Mouse (Mus musculus): Measurements from ENCODE around the gene Gipc3. TPM values are rescaled to one million over a fixed set of nuclear protein-coding genes. Genes with fewer than 3 reads are reported as not detected.
A peak's percentile ranks its signal among the peaks of the same experiment; 100 is the strongest.

Gipc3 gene
- total RNA-seq, 1 experiment from 2014 or later: 0.10 TPM

- ATAC-seq (replicated peaks in 1 of 2; ENCODE audit: insufficient read depth in 1 of 2, low FRiP score in 2 of 2, low TSS enrichment in 1 of 2, low read depth in 1 of 2, poor library complexity in 2 of 2, severe bottlenecking in 2 of 2): peak; percentile 66 to 72
These were observed 13.4 kb upstream of the Gipc3 start for GRCm38 (mm10) chr10:81356352-81356990.

GRCm38 (mm10) chr10:81355533-81355932 is 12.5 kb upstream of the Gipc3 start:
- ATAC-seq (replicated peaks in 1 of 2; ENCODE audit: insufficient read depth in 1 of 2, low FRiP score in 2 of 2, low TSS enrichment in 1 of 2, low read depth in 1 of 2, poor library complexity in 2 of 2, severe bottlenecking in 2 of 2): no peak

GRCm38 (mm10) chr10:81354738-81355477 is 11.8 kb upstream of the Gipc3 start:
- ATAC-seq (replicated peaks in 1 of 2; ENCODE audit: insufficient read depth in 1 of 2, low FRiP score in 2 of 2, low TSS enrichment in 1 of 2, low read depth in 1 of 2, poor library complexity in 2 of 2, severe bottlenecking in 2 of 2): no peak

GRCm38 (mm10) chr10:81351678-81352291 is 8.7 kb upstream of the Gipc3 start:
- ATAC-seq (replicated peaks in 1 of 2; ENCODE audit: insufficient read depth in 1 of 2, low FRiP score in 2 of 2, low TSS enrichment in 1 of 2, low read depth in 1 of 2, poor library complexity in 2 of 2, severe bottlenecking in 2 of 2): no peak

DNA sequence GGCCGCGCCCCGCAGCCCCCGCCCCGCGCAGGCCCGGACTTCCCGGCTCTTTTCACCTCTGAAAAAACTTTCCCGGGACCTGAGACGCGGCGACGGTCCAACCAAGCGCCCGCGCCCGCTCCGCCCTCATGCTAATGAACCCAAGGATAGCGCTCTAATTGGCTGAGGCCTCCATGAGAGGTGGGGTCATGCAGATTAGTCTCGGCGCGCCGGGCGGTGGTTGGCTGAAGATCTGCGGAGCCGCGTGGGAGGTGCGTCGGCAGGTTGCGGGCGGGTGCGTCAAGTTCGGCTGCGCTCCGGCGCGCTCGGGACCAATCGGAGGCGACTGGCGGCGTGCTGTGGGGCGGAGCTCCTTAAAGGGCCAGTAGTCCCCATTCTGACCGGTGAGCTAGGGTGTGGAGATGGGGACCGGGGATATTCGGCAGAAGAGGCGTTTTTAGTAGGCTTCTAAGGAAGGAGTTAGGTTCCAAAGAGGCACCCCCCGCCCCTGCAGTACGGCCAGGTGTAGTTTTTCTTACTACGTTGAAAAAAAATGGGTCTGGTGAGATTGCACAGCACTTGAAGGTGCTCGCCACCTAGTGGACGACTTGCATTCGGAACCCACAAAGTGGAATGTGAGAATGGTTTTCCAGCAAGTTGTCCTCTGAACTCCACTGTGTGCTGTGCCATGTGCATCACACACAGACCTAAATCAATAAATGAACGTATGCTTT is 7.4 kb upstream of the Gipc3 start, which contains the start of gene Hmg20b:
Hmg20b (minus strand) TSS at position 130 of the 713 bp plus-strand sequence.
- peak; percentile 92 to 94 for ATAC-seq (replicated peaks in 1 of 2; ENCODE audit: insufficient read depth in 1 of 2, low FRiP score in 2 of 2, low TSS enrichment in 1 of 2, low read depth in 1 of 2, poor library complexity in 2 of 2, severe bottlenecking in 2 of 2)

- ATAC-seq (replicated peaks in 1 of 2; ENCODE audit: insufficient read depth in 1 of 2, low FRiP score in 2 of 2, low TSS enrichment in 1 of 2, low read depth in 1 of 2, poor library complexity in 2 of 2, severe bottlenecking in 2 of 2): no peak
These were observed 6.9 kb upstream of the Gipc3 start for GRCm38 (mm10) chr10:81349961-81350350.

DNA sequence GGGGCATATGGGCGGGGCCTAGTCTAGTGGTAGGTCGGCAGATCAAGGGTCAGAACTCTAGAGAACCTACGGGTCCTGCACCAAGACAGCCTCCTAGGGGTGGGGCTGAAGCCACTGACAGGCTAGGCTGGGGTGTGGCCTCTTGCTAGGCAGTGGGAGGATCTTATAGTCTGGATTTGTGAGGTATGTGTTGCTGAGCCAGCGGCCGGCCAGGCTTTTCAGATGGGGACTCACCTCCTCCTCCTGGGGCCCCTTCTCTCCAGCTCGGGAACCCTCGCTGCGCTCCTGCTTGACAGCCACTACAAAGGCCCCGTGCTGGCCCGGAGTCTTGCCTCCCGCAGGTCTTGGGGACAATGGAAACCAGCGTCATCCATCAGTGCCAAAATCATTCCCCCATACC is 6.1 kb upstream of the Gipc3 start:
- ATAC-seq (replicated peaks in 1 of 2; ENCODE audit: insufficient read depth in 1 of 2, low FRiP score in 2 of 2, low TSS enrichment in 1 of 2, low read depth in 1 of 2, poor library complexity in 2 of 2, severe bottlenecking in 2 of 2): peak; percentile 15 to 24; a peak in 1 of 4 replicates

DNA sequence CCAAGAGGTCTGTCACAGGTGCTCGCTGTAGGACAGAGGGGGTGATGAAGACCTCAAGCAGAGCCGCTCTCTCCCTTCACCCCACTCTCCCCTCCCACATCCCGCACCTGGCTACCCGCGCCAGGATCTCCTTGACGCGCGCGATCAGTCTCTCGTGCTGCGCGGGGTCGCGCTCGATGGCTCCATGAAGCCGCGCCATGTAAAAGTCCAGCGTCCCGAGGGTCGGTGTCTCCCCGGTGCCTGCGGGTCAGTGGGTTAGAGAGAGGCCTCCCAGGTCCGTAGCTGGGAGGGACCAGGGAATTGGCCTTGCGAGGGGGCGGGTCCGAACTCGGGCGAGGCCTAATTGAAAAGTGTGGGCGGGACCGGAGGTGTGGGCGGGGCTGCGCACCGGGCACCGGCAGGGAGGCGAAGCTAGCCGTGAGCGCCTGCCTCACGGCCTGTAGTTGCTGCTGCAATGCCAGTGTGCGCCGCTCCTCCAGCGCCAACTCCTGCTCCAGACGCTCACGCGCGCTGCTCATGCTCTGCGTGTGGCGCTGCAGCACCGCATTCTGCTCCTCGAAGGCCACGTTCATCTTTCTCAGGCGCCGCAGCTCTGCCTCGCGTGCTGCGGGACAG is 3.5 kb upstream of the Gipc3 start:
- peak; percentile 51 to 58 for ATAC-seq (replicated peaks in 1 of 2; ENCODE audit: insufficient read depth in 1 of 2, low FRiP score in 2 of 2, low TSS enrichment in 1 of 2, low read depth in 1 of 2, poor library complexity in 2 of 2, severe bottlenecking in 2 of 2)

- no peak for ATAC-seq (replicated peaks in 1 of 2; ENCODE audit: insufficient read depth in 1 of 2, low FRiP score in 2 of 2, low TSS enrichment in 1 of 2, low read depth in 1 of 2, poor library complexity in 2 of 2, severe bottlenecking in 2 of 2)
These were observed 2.1 kb upstream of the Gipc3 start for GRCm38 (mm10) chr10:81345162-81345534.

DNA sequence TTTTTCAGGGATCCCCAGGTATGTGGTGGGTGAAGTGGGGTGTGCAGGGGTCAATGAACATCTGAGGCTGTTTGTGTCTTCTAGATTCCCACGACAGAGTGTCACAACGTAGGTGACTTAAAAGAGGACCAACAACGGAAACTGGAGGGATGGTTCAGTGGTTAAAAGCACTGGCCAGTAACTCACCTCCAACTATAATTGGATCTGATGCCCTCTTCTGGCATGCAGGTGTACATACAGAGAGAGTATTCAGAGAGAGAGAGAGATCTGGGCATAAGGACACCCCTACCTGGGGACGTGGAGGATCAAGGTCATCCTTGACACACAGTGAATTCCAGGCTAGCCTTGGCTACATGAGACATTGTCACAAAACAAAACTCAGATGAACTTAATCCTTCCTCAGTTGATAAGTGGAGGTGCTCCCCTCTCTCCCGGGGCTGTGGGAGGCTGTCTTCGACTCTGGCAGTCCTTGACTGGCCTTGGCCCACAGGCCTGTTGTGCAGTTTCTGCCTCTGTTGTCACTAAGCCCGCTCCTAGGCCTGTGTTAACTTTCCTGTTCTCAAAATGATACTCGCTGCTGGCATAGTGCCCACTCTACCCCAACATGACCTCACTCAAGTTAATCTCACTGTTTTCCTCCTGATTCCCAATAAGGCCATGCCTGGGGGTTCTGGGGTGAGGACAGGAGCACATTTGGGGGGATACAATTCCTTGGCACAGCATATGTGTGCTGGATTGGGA is 1.5 kb upstream of the Gipc3 start:
- ATAC-seq (replicated peaks in 1 of 2; ENCODE audit: insufficient read depth in 1 of 2, low FRiP score in 2 of 2, low TSS enrichment in 1 of 2, low read depth in 1 of 2, poor library complexity in 2 of 2, severe bottlenecking in 2 of 2): no peak

GRCm38 (mm10) chr10:81341333-81341949 is 1.6 kb downstream of the Gipc3 start:
- peak; percentile 54 to 56; a peak in 3 of 4 replicates for ATAC-seq (replicated peaks in 1 of 2; ENCODE audit: insufficient read depth in 1 of 2, low FRiP score in 2 of 2, low TSS enrichment in 1 of 2, low read depth in 1 of 2, poor library complexity in 2 of 2, severe bottlenecking in 2 of 2)

- ATAC-seq (replicated peaks in 1 of 2; ENCODE audit: insufficient read depth in 1 of 2, low FRiP score in 2 of 2, low TSS enrichment in 1 of 2, low read depth in 1 of 2, poor library complexity in 2 of 2, severe bottlenecking in 2 of 2): no peak
These were observed 2.3 kb downstream of the Gipc3 start for GRCm38 (mm10) chr10:81340551-81341332.

GRCm38 (mm10) chr10:81336558-81336957 is 6.5 kb downstream of the Gipc3 start:
- no peak for ATAC-seq (replicated peaks in 1 of 2; ENCODE audit: insufficient read depth in 1 of 2, low FRiP score in 2 of 2, low TSS enrichment in 1 of 2, low read depth in 1 of 2, poor library complexity in 2 of 2, severe bottlenecking in 2 of 2)

DNA sequence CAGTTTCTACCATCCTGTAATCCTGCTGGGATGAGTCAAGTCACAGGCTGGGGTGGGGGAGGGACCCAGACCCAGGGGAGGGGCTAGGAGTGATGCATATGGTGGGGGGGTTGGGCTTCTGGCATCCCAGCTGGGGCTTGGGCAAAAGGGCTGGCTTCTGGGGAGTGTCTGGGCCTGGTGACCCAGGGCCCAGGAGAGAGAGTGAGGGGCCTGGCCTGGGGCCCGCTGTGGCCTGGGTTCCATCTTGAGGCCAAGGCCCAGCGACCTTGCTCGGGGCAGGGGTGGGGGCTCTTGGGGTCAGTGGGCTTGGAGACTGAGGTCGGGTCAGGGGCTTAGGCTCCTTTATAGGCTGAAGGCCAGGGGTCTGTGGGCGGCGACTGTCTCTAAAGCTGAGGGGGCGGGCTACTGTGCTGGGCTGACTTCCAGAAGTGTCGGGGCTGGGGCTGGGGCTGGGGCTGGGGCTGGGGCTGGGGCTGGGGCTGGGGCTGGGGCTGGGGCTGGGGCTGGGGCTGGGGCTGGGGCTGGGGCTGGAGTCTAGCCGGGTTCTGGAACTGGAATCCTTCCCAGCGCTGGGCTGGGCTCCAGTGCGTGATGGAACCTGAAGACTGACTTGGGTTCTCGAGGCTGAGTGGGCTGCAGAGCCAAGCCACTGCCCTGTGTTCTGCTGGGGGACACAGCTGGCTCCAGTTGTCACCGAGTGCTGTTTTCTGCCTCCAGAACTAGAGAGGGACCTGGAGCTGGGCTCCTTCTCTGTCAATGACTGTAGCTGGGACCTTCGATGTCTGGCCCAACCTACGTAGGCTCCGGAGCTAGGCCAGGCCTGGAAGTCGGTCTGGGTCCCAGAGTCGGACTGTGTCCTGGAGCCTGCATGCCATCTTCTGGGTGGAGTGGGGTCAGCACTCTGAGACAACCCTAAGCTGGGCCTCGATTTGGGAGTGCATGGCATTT is 7.4 kb downstream of the Gipc3 start:
- no peak for ATAC-seq (replicated peaks in 1 of 2; ENCODE audit: insufficient read depth in 1 of 2, low FRiP score in 2 of 2, low TSS enrichment in 1 of 2, low read depth in 1 of 2, poor library complexity in 2 of 2, severe bottlenecking in 2 of 2)

DNA sequence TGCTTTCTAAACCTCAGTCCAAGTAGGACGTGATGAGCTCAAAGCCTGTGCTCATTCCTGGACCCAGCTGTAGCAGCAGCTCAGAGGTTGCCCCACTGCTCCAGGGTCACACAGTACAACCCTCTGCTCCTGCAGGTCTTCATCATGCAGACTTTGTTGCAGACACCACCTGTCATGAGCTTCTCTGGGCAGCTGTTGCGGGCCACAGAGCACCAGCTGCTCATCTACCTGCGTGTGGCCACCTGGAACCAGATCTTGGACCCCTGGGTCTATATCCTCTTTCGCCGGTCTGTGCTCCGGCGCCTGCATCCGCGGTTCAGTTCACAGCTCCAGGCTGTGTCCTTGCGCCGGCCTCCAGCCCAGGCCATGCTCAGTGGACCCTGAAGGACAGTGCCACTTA is 8.7 kb downstream of the Gipc3 start:
- no peak for ATAC-seq (replicated peaks in 1 of 2; ENCODE audit: insufficient read depth in 1 of 2, low FRiP score in 2 of 2, low TSS enrichment in 1 of 2, low read depth in 1 of 2, poor library complexity in 2 of 2, severe bottlenecking in 2 of 2)
